Mouse (Mus musculus) cerebellum, adult 8-10 months (tissue): ENCODE results near the gene Arpc2.

ENCODE experiments used
- DNase-seq: peaks from one replicate; pipeline ENCODE4 v3.0.0; 2022

Gene Arpc2

GRCm38 (mm10) chr1:74284543-74285160, 48.8 kb downstream of the Arpc2 start, which contains the start of the genes Aamp and Pnkd:
Gene Aamp, minus strand, starts transcription at chr1:74284738.
Gene Pnkd, plus strand, starts transcription at chr1:74284930.
- peak; percentile 99 for DNase-seq

- DNase-seq, result peak; percentile 41
Observed at GRCm38 (mm10) chr1:74285212-74286010, 49.5 kb downstream of the Arpc2 start.

GRCm38 (mm10) chr1:74286869-74287607, 51.2 kb downstream of the Arpc2 start:
- DNase-seq, result peak; percentile 57

- peak; percentile 11 for DNase-seq
Observed at GRCm38 (mm10) chr1:74288327-74288726, 52.4 kb downstream of the Arpc2 start.

GRCm38 (mm10) chr1:74289248-74289647, 53.4 kb downstream of the Arpc2 start:
- peak; percentile 17 for DNase-seq

GRCm38 (mm10) chr1:74289740-74290139, 53.9 kb downstream of the Arpc2 start:
- peak; percentile 13 for DNase-seq

GRCm38 (mm10) chr1:74290141-74290540, 54.3 kb downstream of the Arpc2 start:
- DNase-seq, result no peak

- DNase-seq, result no peak
Observed at GRCm38 (mm10) chr1:74292331-74293020, 56.6 kb downstream of the Arpc2 start.

- no peak for DNase-seq
Observed at GRCm38 (mm10) chr1:74293306-74293960, 57.5 kb downstream of the Arpc2 start.

GRCm38 (mm10) chr1:74294090-74294643, 58.3 kb downstream of the Arpc2 start:
- DNase-seq, result no peak

GRCm38 (mm10) chr1:74294733-74295455, 59.0 kb downstream of the Arpc2 start:
- DNase-seq, result no peak

GRCm38 (mm10) chr1:74295456-74296171, 59.7 kb downstream of the Arpc2 start:
- peak; percentile 81 for DNase-seq

GRCm38 (mm10) chr1:74296477-74296876, 60.6 kb downstream of the Arpc2 start:
- no peak for DNase-seq

- no peak for DNase-seq
Observed at GRCm38 (mm10) chr1:74297269-74297668, 61.4 kb downstream of the Arpc2 start.

- no peak for DNase-seq
Observed at GRCm38 (mm10) chr1:74298157-74298750, 62.4 kb downstream of the Arpc2 start.

GRCm38 (mm10) chr1:74298996-74299395, 63.1 kb downstream of the Arpc2 start:
- no peak for DNase-seq

GRCm38 (mm10) chr1:74300347-74301110, 64.6 kb downstream of the Arpc2 start:
- no peak for DNase-seq

- DNase-seq, result peak; percentile 8
Observed at GRCm38 (mm10) chr1:74302229-74302628, 66.3 kb downstream of the Arpc2 start.

GRCm38 (mm10) chr1:74302835-74303234, 67.0 kb downstream of the Arpc2 start:
- no peak for DNase-seq
